Mouse (Mus musculus) MEL (cell line): ENCODE results near the gene Nt5e. TPM values are rescaled to one million over a fixed set of nuclear protein-coding genes. Genes with fewer than 3 reads are reported as not detected.

Experiments
- DNase-seq: peaks from one replicate; pipeline ENCODE4 v3.0.0; 2011; ENCODE audit warnings: low read depth, low spot score
- H3K27ac ChIP-seq: 2 replicates; pipeline ENCODE4 v1.5.1; 2012; ENCODE audit warnings: low read depth, mild to moderate bottlenecking, control low read depth, low read length, moderate library complexity; ENCODE audit not compliant: control insufficient read depth
- H3K27me3 ChIP-seq, 2 experiments: fragments of 150-350 bp in 1 of 2; sonication (generic) in 1 of 2; 2 replicates each; pipeline ENCODE4 v1.6.1; 2012; ENCODE audit warnings: low read length in 2 of 2, mild to moderate bottlenecking in 2 of 2, improper control_type of control experiment in 1 of 2, moderate library complexity in 1 of 2; ENCODE audit not compliant: insufficient read depth in 2 of 2, control insufficient read depth in 1 of 2
- H3K36me3 ChIP-seq, 2 experiments: 2 replicates each; pipeline ENCODE4 v1.6.1; 2012 to 2014; ENCODE audit warnings: low read length in 2 of 2, improper control_type of control experiment in 1 of 2, inconsistent platforms in 1 of 2, mild to moderate bottlenecking in 1 of 2; ENCODE audit not compliant: insufficient read depth in 2 of 2, control insufficient read depth in 1 of 2
- H3K4me1 ChIP-seq, 2 experiments: fragments of 150-350 bp in 1 of 2; sonication (generic) in 1 of 2; 2 replicates each; pipeline ENCODE4 v1.6.1; 2012; ENCODE audit warnings: low read length in 2 of 2, improper control_type of control experiment in 1 of 2, mild to moderate bottlenecking in 1 of 2; ENCODE audit not compliant: insufficient read depth in 2 of 2, control insufficient read depth in 1 of 2
- H3K4me3 ChIP-seq, 2 experiments: fragments of 150-350 bp in 1 of 2; sonication (generic) in 1 of 2; 2 replicates each; pipeline ENCODE4 v1.5.1; 2012; ENCODE audit warnings: low read depth in 2 of 2, low read length in 2 of 2, mild to moderate bottlenecking in 2 of 2, moderate library complexity in 2 of 2, control low read depth in 1 of 2, improper control_type of control experiment in 1 of 2; ENCODE audit not compliant: control insufficient read depth in 1 of 2, insufficient read depth in 1 of 2
- H3K79me2 ChIP-seq: 2 replicates; pipeline ENCODE4 v1.6.1; 2012; ENCODE audit warnings: mild to moderate bottlenecking, low read length, moderate library complexity; ENCODE audit not compliant: control insufficient read depth, poor library complexity, insufficient read depth
- H3K9ac ChIP-seq: 2 replicates; pipeline ENCODE4 v1.6.1; 2012; ENCODE audit warnings: low read depth, mild to moderate bottlenecking, control low read depth, low read length, moderate library complexity; ENCODE audit not compliant: control insufficient read depth, poor library complexity, severe bottlenecking
- H3K9me3 ChIP-seq: fragments of 150-350 bp; sonication (generic); replicated peaks from 2 replicates; pipeline ENCODE4 v1.6.1; 2012; ENCODE audit warnings: mild to moderate bottlenecking, low read length, improper control_type of control experiment, moderate library complexity; ENCODE audit not compliant: insufficient read depth
- BHLHE40 ChIP-seq: IDR thresholded peaks from 2 replicates; pipeline ENCODE4 v1.6.1; 2012; ENCODE audit warnings: low read depth, mild to moderate bottlenecking, inconsistent platforms, low read length, improper control_type of control experiment, borderline replicate concordance
- CHD1 ChIP-seq: IDR thresholded peaks from 2 replicates; pipeline ENCODE4 v1.6.1; 2012; ENCODE audit warnings: low read depth, mild to moderate bottlenecking, inconsistent platforms, low read length, improper control_type of control experiment
- CHD2 ChIP-seq: IDR thresholded peaks from 2 replicates; pipeline ENCODE4 v1.6.1; 2011; ENCODE audit warnings: low read length, improper control_type of control experiment
- GABPA ChIP-seq: IDR thresholded peaks from 2 replicates; pipeline ENCODE4 v1.6.1; 2012; ENCODE audit warnings: low read depth, mild to moderate bottlenecking, inconsistent platforms, low read length, improper control_type of control experiment, moderate library complexity
- JUND ChIP-seq: IDR thresholded peaks from 2 replicates; pipeline ENCODE4 v1.6.1; 2011; ENCODE audit warnings: low read depth, mild to moderate bottlenecking, improper control_type of control experiment, low read length
- KAT2A ChIP-seq: conservative IDR thresholded peaks from 2 replicates; pipeline ENCODE4 v1.6.1; 2012; ENCODE audit warnings: low read depth, low read length, improper control_type of control experiment, inconsistent platforms
- MAX ChIP-seq: IDR thresholded peaks from 2 replicates; pipeline ENCODE4 v1.6.1; 2011; ENCODE audit warnings: low read length, improper control_type of control experiment
- MAZ ChIP-seq: IDR thresholded peaks from 2 replicates; pipeline ENCODE4 v1.6.1; 2012; ENCODE audit warnings: low read depth, mild to moderate bottlenecking, inconsistent platforms, low read length, improper control_type of control experiment
- MYB ChIP-seq: IDR thresholded peaks from 2 replicates; pipeline ENCODE4 v1.6.1; 2011; ENCODE audit warnings: mild to moderate bottlenecking, low read depth, low read length, improper control_type of control experiment
- MYC ChIP-seq: IDR thresholded peaks from 2 replicates; pipeline ENCODE4 v1.6.1; 2011; ENCODE audit warnings: low read depth, mild to moderate bottlenecking, low read length, improper control_type of control experiment, moderate library complexity
- POLR2A ChIP-seq, 2 experiments: IDR thresholded peaks; 2 replicates each; pipeline ENCODE4 v1.6.1; 2011 to 2012; ENCODE audit warnings: low read length in 2 of 2, mild to moderate bottlenecking in 2 of 2, control low read depth in 1 of 2, improper control_type of control experiment in 1 of 2, low read depth in 1 of 2, moderate library complexity in 1 of 2; ENCODE audit not compliant: control insufficient read depth in 1 of 2, insufficient read depth in 1 of 2, poor library complexity in 1 of 2
- SIN3A ChIP-seq: IDR thresholded peaks from 2 replicates; pipeline ENCODE4 v1.6.1; 2012; ENCODE audit warnings: low read length, improper control_type of control experiment, inconsistent platforms
- SMC3 ChIP-seq: IDR thresholded peaks from 2 replicates; pipeline ENCODE4 v1.6.1; 2011; ENCODE audit warnings: low read depth, low read length, improper control_type of control experiment
- TAL1 ChIP-seq: IDR thresholded peaks from 2 replicates; pipeline ENCODE4 v1.6.1; 2012; ENCODE audit warnings: mild to moderate bottlenecking, inconsistent platforms, low read length, moderate library complexity, mixed read lengths
- USF2 ChIP-seq, 2 experiments: IDR thresholded peaks; 2 replicates each; pipeline ENCODE4 v1.6.1; 2011 to 2012; ENCODE audit warnings: improper control_type of control experiment in 2 of 2, low read length in 2 of 2, borderline replicate concordance in 1 of 2, inconsistent platforms in 1 of 2, low read depth in 1 of 2, mild to moderate bottlenecking in 1 of 2; ENCODE audit not compliant: insufficient read depth in 1 of 2
- ZKSCAN1 ChIP-seq: IDR thresholded peaks from 2 replicates; pipeline ENCODE4 v1.6.1; 2012; ENCODE audit warnings: low read depth, mild to moderate bottlenecking, inconsistent platforms, low read length, improper control_type of control experiment, moderate library complexity
- polyA plus RNA-seq, 2 experiments: library from polyadenylated mRNA; stranded (reverse) in 1 of 2; unstranded in 1 of 2; fragments of >175 nt in 1 of 2; fragments of >200 nt in 1 of 2; gene quantifications; 2 replicates each; pipeline versions ENCODE4 v1.2.1 to v1.2.4; 2012; ENCODE audit warnings: low replicate concordance in 2 of 2, low read depth in 1 of 2; ENCODE audit not compliant: insufficient read length in 2 of 2, insufficient read depth in 1 of 2, missing spikeins in 1 of 2
- total RNA-seq: library from RNA; depleted of rRNA; stranded (reverse); fragments of 300-350 nt; gene quantifications from 2 replicates; pipeline ENCODE4 v1.2.3, GENCODE M21; 2012; rRNA removed

The Nt5e gene
- 0.03 and 0.12 TPM in 2 replicates for total RNA-seq
- under 1 TPM in 1 of 2 experiments, not detected in 1; 0.19 TPM for polyA plus RNA-seq

DNA sequence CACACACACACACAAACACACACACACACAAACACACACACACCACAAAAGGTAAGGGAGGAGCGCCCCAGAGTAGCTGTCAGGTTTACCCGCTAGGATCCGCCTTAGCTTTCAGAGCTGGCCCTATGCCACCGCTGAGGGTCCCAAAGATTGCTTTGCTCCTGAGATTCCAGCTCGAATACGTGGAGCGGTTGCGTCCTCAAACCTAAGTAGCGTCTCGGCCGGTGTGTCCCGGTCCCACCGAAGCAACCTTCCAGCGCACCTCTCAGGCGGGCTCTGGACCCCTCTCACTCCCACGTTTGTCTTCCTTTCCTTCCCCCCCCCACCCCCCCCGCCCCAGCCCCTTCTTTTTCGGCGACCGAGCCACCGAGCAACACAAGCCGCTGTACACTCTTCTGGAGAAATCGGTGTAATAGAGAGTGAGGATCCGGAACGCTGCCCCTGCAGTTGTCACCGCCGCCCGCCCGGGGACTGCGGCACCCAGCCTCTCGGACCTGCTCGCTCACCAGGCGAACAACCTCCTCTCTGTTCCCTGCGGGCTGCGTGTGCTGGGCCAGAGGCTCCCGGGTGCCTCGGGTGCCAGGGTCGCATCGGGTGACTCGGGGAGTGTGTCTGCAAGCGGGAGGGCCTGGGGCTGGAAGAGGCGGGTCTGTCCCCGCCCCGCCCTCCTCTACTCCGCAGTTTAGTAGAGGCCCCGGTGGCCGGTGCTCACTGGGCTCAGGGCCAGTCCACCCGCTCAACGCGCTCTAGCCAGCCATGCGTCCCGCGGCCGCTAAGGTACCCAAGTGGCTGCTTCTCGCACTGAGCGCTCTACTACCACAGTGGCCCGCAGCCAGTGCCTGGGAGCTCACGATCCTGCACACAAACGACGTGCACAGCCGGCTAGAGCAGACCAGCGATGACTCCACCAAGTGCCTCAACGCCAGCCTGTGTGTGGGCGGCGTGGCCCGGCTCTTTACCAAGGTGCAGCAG lies at the start of gene Nt5e:
Gene Nt5e, plus strand, starts transcription at position 268 of the 972 bp plus-strand sequence.
- Histone ChIP-seq H3K27ac (no peak within 1 kb of the TSS), H3K27me3 (peaks cover 2 to 5% of the 10 kb centered on the region in 2 experiments; a peak in 3 of 4 replicates), H3K4me3 (no peak within 1 kb of the TSS; a peak in 1 of 4 replicates), H3K9me3 (no peaks in the 10 kb centered on the region), H3K36me3 (no peaks in the 10 kb centered on the region; a peak in 2 of 4 replicates), H3K4me1 (peaks cover 0 to 7% of the 10 kb centered on the region in 2 experiments; a peak in 2 of 4 replicates)
- TF ChIP-seq KAT2A: no peak
- no peak for TF ChIP-seq MAZ
- TF ChIP-seq MYB: no peak
- TF ChIP-seq CHD2: no peak
- TF ChIP-seq TAL1: no peak
- no peak for TF ChIP-seq USF2 (IDR thresholded peaks at IDR 0.05; ENCODE audit: borderline replicate concordance in 1 of 2, insufficient read depth in 1 of 2, low read depth in 1 of 2, low read length in 2 of 2)
- no peak for TF ChIP-seq GABPA
- TF ChIP-seq JUND: no peak
- TF ChIP-seq POLR2A (IDR thresholded peaks at IDR 0.05; ENCODE audit: control insufficient read depth in 1 of 2, insufficient read depth in 1 of 2, low read depth in 1 of 2, low read length in 2 of 2, poor library complexity in 1 of 2): no peak
- TF ChIP-seq, all 39 proteins: peak for 0
- H3K79me2 ChIP-seq: no peaks in the 10 kb centered on the region
- no peak within 1 kb of the TSS for H3K9ac ChIP-seq
- DNase-seq: peak; percentile 11

- TF ChIP-seq MYC: no peak
- no peak for TF ChIP-seq SMC3
- TF ChIP-seq CHD1: no peak
- TF ChIP-seq ZKSCAN1: no peak
- TF ChIP-seq BHLHE40: no peak
- TF ChIP-seq CHD2: no peak
- TF ChIP-seq SIN3A: no peak
- no peak for TF ChIP-seq MAX
- no peak for TF ChIP-seq TAL1
- no peak for DNase-seq
- Histone ChIP-seq H3K4me1 (no peaks in the 10 kb centered on the region), H3K9ac (no peak overlapping the region), H3K27me3 (no peaks in the 10 kb centered on the region), H3K79me2 (no peaks in the 10 kb centered on the region), H3K36me3 (no peaks in the 10 kb centered on the region), H3K4me3 (no peak overlapping the region), H3K27ac (no peak overlapping the region), H3K9me3 (no peaks in the 10 kb centered on the region)
Measured at GRCm38 (mm10) chr9:88277588-88277987, 49.4 kb upstream of the Nt5e start.
